Mouse (Mus musculus) heart, embryonic 16.5 days (tissue): ENCODE data around the gene Ago1. TPM values are rescaled to one million over a fixed set of nuclear protein-coding genes. Genes with fewer than 3 reads are reported as not detected.

Source experiments
- ATAC-seq: fragments of 200-750 bp; cut with Nextera tagmentation; replicated peaks from 2 replicates; pipeline ENCODE4 v1.8.0; 2017; ENCODE audit warnings: moderate number of reproducible peaks; ENCODE audit not compliant: insufficient read depth, low FRiP score; ENCODE audit errors: extremely low read depth
- H3K27ac ChIP-seq: fragments of 300-500 bp; sonication (generic); 2 replicates; pipeline ENCODE4 v1.5.1; 2014; ENCODE audit warnings: mild to moderate bottlenecking, low read length, control low read depth, moderate library complexity
- H3K27me3 ChIP-seq: fragments of 300-500 bp; sonication (generic); 2 replicates; pipeline ENCODE4 v1.6.1; 2014; ENCODE audit warnings: low read length, mixed read lengths; ENCODE audit not compliant: control insufficient read depth, insufficient read depth
- H3K36me3 ChIP-seq: fragments of 300-500 bp; sonication (generic); 2 replicates; pipeline ENCODE4 v1.6.1; 2014; ENCODE audit not compliant: control insufficient read depth, insufficient read depth
- H3K4me1 ChIP-seq: fragments of 300-500 bp; sonication (generic); 2 replicates; pipeline ENCODE4 v1.6.1; 2014; ENCODE audit warnings: low read length, mixed read lengths; ENCODE audit not compliant: control insufficient read depth, insufficient read depth
- H3K4me2 ChIP-seq: fragments of 300-500 bp; sonication (generic); 2 replicates; pipeline ENCODE4 v1.6.1; 2014; ENCODE audit warnings: low read depth, mild to moderate bottlenecking, control low read depth, low read length
- H3K4me3 ChIP-seq: fragments of 300-500 bp; sonication (generic); 2 replicates; pipeline ENCODE4 v1.5.1; 2014; ENCODE audit warnings: mild to moderate bottlenecking, control low read depth, low read length
- H3K9ac ChIP-seq: fragments of 300-500 bp; sonication (generic); 2 replicates; pipeline ENCODE4 v1.6.1; 2014; ENCODE audit warnings: low read length, control low read depth
- H3K9me3 ChIP-seq: fragments of 300-500 bp; sonication (generic); replicated peaks from 2 replicates; pipeline ENCODE4 v1.6.1; 2016; ENCODE audit warnings: low read length; ENCODE audit not compliant: control insufficient read depth
- WGBS: fragments of 180-500 bp; shearing (Covaris S2); extraction: QIAGEN DNeasy Blood & Tissue Kit; methylation state at CpG from one replicate; pipeline ENCODE4 v1.1.7; 2014; 5-methylcytosine and 5-hydroxymethylcytosine counted together
- polyA plus RNA-seq: library from polyadenylated mRNA; unstranded; fragments of >200 nt; fragmentation: Nextera tagmentation; extraction: Ambion mirVana; gene quantifications from 2 replicates; pipeline ENCODE4 v1.2.1, GENCODE M21; 2015

Gene Ago1
- polyA plus RNA-seq, 1 experiment from 2014 or later: 2.1 TPM

DNA sequence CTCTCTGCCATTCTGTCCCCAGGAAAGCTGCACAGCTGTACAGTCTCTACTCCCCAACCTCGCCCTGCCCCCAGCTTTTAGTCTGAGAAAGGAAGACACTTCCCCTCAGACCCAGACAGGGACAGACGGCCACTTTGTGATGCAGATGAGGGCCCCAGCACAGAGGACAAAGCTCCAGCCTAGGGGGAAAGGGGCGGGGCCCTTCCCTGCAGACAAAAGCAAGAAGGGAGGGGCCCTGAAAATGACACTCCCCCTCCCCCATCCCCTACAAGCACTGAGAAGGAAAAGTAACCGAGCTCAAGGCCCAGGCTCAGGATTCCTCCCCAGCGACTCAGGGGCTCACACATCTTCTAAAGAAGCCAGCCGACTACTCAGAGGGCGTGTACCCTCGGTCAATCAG lies 2.5 kb downstream of the Ago1 start:
- Histone ChIP-seq H3K9me3 (no peaks in the 10 kb centered on the region), H3K9ac (no peak overlapping the region), H3K27ac (no peak overlapping the region), H3K4me3 (no peak overlapping the region), H3K36me3 (no peaks in the 10 kb centered on the region), H3K27me3 (no peaks in the 10 kb centered on the region), H3K4me2 (peak overlapping the region; percentile 14; the same call in 1 of the 2 replicates), H3K4me1 (peaks cover 22% of the 10 kb centered on the region)
- no peak; the same call in 1 of the 2 replicates for ATAC-seq
- WGBS: 14% methylated on average over 8 of the region's 8 CpGs

- Histone ChIP-seq H3K27ac (no peak overlapping the region), H3K27me3 (no peaks in the 10 kb centered on the region), H3K36me3 (no peaks in the 10 kb centered on the region), H3K4me3 (no peak overlapping the region), H3K4me2 (no peak overlapping the region), H3K9ac (no peak overlapping the region), H3K9me3 (no peaks in the 10 kb centered on the region), H3K4me1 (peaks cover 22% of the 10 kb centered on the region)
- 29% methylated on average over 2 of the region's 2 CpGs for WGBS
- ATAC-seq: no peak
Observed at GRCm38 (mm10) chr4:126464892-126465235, 3.5 kb downstream of the Ago1 start.

- H3K4me1 ChIP-seq: peaks cover 22% of the 10 kb centered on the region
- no peak overlapping the region for H3K4me3 ChIP-seq
- no peaks in the 10 kb centered on the region for H3K27me3 ChIP-seq
- H3K36me3 ChIP-seq: peaks cover 3% of the 10 kb centered on the region; the same call in 1 of the 2 replicates
- 35% methylated on average over 4 of the region's 4 CpGs for WGBS
- H3K9me3 ChIP-seq: no peaks in the 10 kb centered on the region
- no peak overlapping the region for H3K4me2 ChIP-seq
- H3K9ac ChIP-seq: no peak overlapping the region
- no peak overlapping the region for H3K27ac ChIP-seq
- ATAC-seq: no peak
Observed at GRCm38 (mm10) chr4:126464189-126464891, 4.0 kb downstream of the Ago1 start.

DNA sequence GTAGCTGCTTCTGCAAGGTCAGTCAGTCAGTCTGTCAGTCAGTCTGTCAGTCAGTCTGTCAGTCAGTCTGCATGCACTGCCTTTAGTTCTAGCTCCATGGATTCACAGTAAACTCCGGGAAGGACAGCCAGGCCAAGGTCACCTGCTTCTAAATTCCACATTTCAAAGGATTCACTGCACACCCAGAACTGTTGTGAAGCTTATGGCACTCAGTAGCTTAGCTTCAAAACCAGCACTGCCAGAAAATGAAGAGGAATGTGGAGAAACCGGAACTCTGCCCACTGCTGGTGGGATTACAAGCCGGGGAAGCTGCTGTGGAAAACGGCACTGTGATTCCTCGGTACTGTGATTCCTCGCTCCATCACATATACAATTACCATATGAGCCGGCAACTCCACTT lies 12.9 kb downstream of the Ago1 start:
- no peaks in the 10 kb centered on the region for H3K9me3 ChIP-seq
- no peak overlapping the region for H3K4me2 ChIP-seq
- no peak for ATAC-seq
- no peaks in the 10 kb centered on the region for H3K4me1 ChIP-seq
- H3K4me3 ChIP-seq: no peak overlapping the region
- H3K27me3 ChIP-seq: no peaks in the 10 kb centered on the region
- H3K9ac ChIP-seq: no peak overlapping the region
- no peak overlapping the region for H3K27ac ChIP-seq
- H3K36me3 ChIP-seq: peaks cover 31% of the 10 kb centered on the region
- 90% methylated on average over 7 of the region's 7 CpGs for WGBS

- H3K9ac ChIP-seq: no peak overlapping the region
- no peak overlapping the region for H3K4me3 ChIP-seq
- no peak overlapping the region for H3K27ac ChIP-seq
- peaks cover 36% of the 10 kb centered on the region for H3K36me3 ChIP-seq
- no peaks in the 10 kb centered on the region for H3K27me3 ChIP-seq
- no peaks in the 10 kb centered on the region for H3K9me3 ChIP-seq
- 79% methylated on average over 5 of the region's 5 CpGs for WGBS
- no peak overlapping the region for H3K4me2 ChIP-seq
- no peaks in the 10 kb centered on the region for H3K4me1 ChIP-seq
- no peak for ATAC-seq
Observed at GRCm38 (mm10) chr4:126454547-126455254, 13.7 kb downstream of the Ago1 start.

DNA sequence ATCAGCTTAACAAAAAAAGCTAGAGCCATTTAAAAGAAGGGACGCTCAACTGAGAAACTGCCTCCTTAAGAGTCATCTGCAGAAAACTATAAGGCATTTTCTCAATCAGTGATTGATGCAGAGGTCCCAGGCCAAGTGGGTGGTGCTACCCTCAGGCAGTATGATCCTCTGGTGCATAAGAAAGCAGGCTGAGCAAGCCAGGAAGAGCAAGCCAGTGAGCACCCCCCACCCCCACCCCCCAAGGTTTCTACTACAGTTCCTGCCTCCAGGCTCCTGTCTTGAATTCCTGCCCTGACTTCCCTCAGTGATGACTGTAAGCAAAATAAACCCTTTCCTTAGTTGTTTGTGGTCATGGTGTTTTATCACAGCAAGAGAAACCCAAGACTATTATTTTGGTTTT lies 18.1 kb downstream of the Ago1 start:
- no peaks in the 10 kb centered on the region for H3K27me3 ChIP-seq
- H3K4me2 ChIP-seq: no peak overlapping the region
- H3K9ac ChIP-seq: no peak overlapping the region
- H3K4me1 ChIP-seq: no peaks in the 10 kb centered on the region
- no peak for ATAC-seq
- H3K36me3 ChIP-seq: peaks cover 21% of the 10 kb centered on the region
- no peak overlapping the region for H3K4me3 ChIP-seq
- 93% methylated on average over 1 of the region's 1 CpGs for WGBS
- no peak overlapping the region for H3K27ac ChIP-seq
- no peaks in the 10 kb centered on the region for H3K9me3 ChIP-seq

- Histone ChIP-seq H3K27ac (no peak overlapping the region), H3K4me3 (no peak overlapping the region), H3K9me3 (no peaks in the 10 kb centered on the region), H3K27me3 (no peaks in the 10 kb centered on the region), H3K4me1 (peaks cover 6% of the 10 kb centered on the region), H3K36me3 (peaks cover 15% of the 10 kb centered on the region), H3K9ac (no peak overlapping the region), H3K4me2 (no peak overlapping the region)
- no peak for ATAC-seq
- WGBS: 81% methylated on average over 7 of the region's 7 CpGs
Observed at GRCm38 (mm10) chr4:126447126-126447525, 21.3 kb downstream of the Ago1 start.

GRCm38 (mm10) chr4:126444528-126444927 lies 23.9 kb downstream of the Ago1 start:
- no peak overlapping the region for H3K9ac ChIP-seq
- 29% methylated on average over 3 of the region's 3 CpGs for WGBS
- peaks cover 6% of the 10 kb centered on the region for H3K4me1 ChIP-seq
- H3K27ac ChIP-seq: no peak overlapping the region
- ATAC-seq: peak; percentile 88
- no peaks in the 10 kb centered on the region for H3K9me3 ChIP-seq
- H3K27me3 ChIP-seq: no peaks in the 10 kb centered on the region
- peaks cover 28% of the 10 kb centered on the region for H3K36me3 ChIP-seq
- H3K4me2 ChIP-seq: peak overlapping the region; percentile 42; the same call in 1 of the 2 replicates
- H3K4me3 ChIP-seq: no peak overlapping the region

DNA sequence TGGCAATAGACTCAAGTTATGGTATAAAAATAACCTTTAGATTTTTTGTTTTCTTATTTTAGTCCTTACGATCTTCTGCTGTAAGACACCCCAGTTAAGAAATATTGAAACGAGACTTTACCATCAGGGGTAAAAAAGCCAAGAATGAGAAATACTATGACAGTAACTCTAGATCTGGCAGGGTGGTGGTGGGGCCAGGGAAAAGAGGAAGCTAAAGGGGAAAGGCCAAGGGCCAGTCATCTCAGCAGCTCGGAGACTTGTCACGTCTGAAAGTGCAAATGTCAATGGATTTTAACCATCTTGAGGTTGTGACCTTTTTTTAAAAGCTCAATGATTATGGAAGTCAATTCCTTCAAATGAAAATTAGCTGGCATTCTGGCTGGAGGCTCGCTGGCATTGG lies 30.1 kb downstream of the Ago1 start:
- H3K4me2 ChIP-seq: no peak overlapping the region
- H3K9me3 ChIP-seq: no peaks in the 10 kb centered on the region
- H3K36me3 ChIP-seq: peaks cover 29% of the 10 kb centered on the region
- ATAC-seq: no peak
- no peak overlapping the region for H3K27ac ChIP-seq
- no peaks in the 10 kb centered on the region for H3K27me3 ChIP-seq
- no peak overlapping the region for H3K4me3 ChIP-seq
- 78% methylated on average over 5 of the region's 5 CpGs for WGBS
- H3K9ac ChIP-seq: no peak overlapping the region
- H3K4me1 ChIP-seq: peaks cover 3% of the 10 kb centered on the region; the same call in 1 of the 2 replicates
